Mouse (Mus musculus) bone marrow, adult 2 months (tissue): Measurements from ENCODE around the gene Pilra.
"Not testable (repeated sequence)": the region's sequence is repeated elsewhere in the genome, so short reads cannot be mapped to it uniquely, and the experiment has no call there.

ENCODE experiments used
- CTCF ChIP-seq: fragments of 200-500 bp; IDR thresholded peaks from 2 replicates; pipeline ENCODE4 v1.5.1; 2011; ENCODE audit warnings: low read length, control low read depth; ENCODE audit not compliant: control insufficient read depth, insufficient read depth
- POLR2A ChIP-seq: fragments of 200-500 bp; IDR thresholded peaks from 2 replicates; pipeline ENCODE4 v1.6.1; 2011; ENCODE audit warnings: low read depth, mild to moderate bottlenecking, control low read depth, low read length, borderline replicate concordance; ENCODE audit not compliant: control insufficient read depth

DNA sequence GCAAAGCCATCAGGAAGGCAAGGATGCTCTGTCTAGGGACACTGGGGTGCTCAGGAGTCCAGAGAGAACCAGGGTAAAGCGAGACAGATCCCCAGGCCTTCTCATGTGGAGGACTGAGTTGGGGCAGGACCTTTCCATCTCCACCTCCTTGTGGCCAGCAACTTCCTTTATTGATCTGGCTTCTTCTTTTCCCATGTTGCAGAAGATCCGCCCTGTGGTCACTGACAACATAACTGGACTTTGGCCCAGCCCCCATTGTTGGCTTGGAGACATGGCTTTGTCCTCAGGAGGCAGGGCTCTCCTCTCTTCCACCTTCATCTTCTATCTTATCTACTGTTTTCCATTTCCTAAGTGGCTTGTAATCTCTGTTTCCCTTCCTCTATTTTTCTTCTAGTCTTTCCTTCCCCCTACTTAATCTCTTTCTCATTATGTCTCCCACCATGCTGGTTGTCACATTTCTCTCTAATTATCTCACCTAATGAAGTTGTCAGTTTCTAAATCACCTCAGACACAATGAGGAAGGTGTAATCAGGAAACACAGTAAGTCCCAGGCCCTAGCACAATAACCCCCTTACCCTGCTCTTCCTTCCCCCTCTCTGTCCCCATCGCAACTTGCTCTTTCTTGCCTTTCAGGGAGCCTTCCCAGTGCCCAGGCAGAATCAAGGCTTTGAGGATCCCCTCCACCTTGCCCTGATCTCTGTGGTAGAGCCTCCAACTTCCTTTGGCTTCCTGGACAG lies 35.7 kb upstream of the Pilra start, which contains the start of gene Pilrb2:
- TF ChIP-seq CTCF, POLR2A: not testable (repeated sequence)
